In genomic region chr9:71165061-71165460, GRCm38 (mm10) we compare ENCODE assay signal across 15 mouse cellular contexts. TPM values are rescaled to one million over a fixed set of nuclear protein-coding genes. Genes with fewer than 3 reads are reported as not detected.
DNase-seq lines count a peak whose midpoint lies in the region; ATAC-seq and TF ChIP-seq lines count a peak whose summit lies in the region.
"Had no signal": no experiment of that assay in that cellular context is flagged by ENCODE, and none has a peak within 500 bp of the region (broad histone marks: within the 10 kb centered on the region; RNA-seq: fewer than 3 reads in every experiment).

No protein-coding gene starts in this region.

- no peak overlapping the region for H3K4me3 ChIP-seq in lung, postnatal 0 days (ENCODE audit: low read depth, low read length)
- no peak overlapping the region; a peak in 1 of 4 replicates for H3K4me3 ChIP-seq in liver, embryonic 14.5 days (ENCODE audit: insufficient read depth in 1 of 2, low read depth in 2 of 2, low read length in 2 of 2)
- H3K4me3 ChIP-seq: gastrocnemius, adult 2 months; hindbrain, embryonic 13.5 days; kidney, embryonic 15.5 days; midbrain, embryonic 10.5 days had no signal

- no peaks in the 10 kb centered on the region for H3K9me3 ChIP-seq in lung, postnatal 0 days (ENCODE audit: low read length)
- H3K9me3 ChIP-seq in liver, embryonic 14.5 days (ENCODE audit: control insufficient read depth, low read length): no peaks in the 10 kb centered on the region
- H3K9me3 ChIP-seq: hindbrain, embryonic 13.5 days; kidney, embryonic 15.5 days; midbrain, embryonic 10.5 days had no signal

- H3K9ac ChIP-seq in lung, postnatal 0 days (replicated peaks; ENCODE audit: low read depth): no peak overlapping the region
- peak overlapping the region; percentile 85 for H3K9ac ChIP-seq in liver, embryonic 14.5 days (replicated peaks)
- H3K9ac ChIP-seq: hindbrain, embryonic 13.5 days; kidney, embryonic 15.5 days had no signal

- DNase-seq in lung, postnatal 0 days (ENCODE audit: low spot score): peak; percentile 30
- DNase-seq in lung, postnatal 14 days: no peak
- DNase-seq in MEL-GATA-1-ER (ENCODE audit: extremely low read depth, low read depth): peak; percentile 75
- DNase-seq in liver, embryonic 14.5 days (ENCODE audit: low read depth in 3 of 3, low spot score in 3 of 3): no peak
- DNase-seq in splenic B cell, adult 2 months (ENCODE audit: low read depth, low spot score): peak; percentile 25
- no peak for DNase-seq in adrenal gland, adult 2 months
- DNase-seq: cerebellum, postnatal 14 days; gastrocnemius, adult 2 months; lung, adult 2 months had no signal

- H3K36me3 ChIP-seq in lung, postnatal 0 days (ENCODE audit: insufficient read depth, low read length): no peaks in the 10 kb centered on the region
- H3K36me3 ChIP-seq in liver, embryonic 14.5 days (replicated peaks; ENCODE audit: control insufficient read depth, insufficient read depth, low read depth): no peaks in the 10 kb centered on the region
- no peaks in the 10 kb centered on the region for H3K36me3 ChIP-seq in splenic B cell, adult 2 months (ENCODE audit: control insufficient read depth, insufficient read depth, low read length, poor library complexity, severe bottlenecking)
- H3K36me3 ChIP-seq: hindbrain, embryonic 13.5 days; kidney, embryonic 15.5 days; midbrain, embryonic 10.5 days had no signal

- 67% methylated on average over 6 of the region's 6 CpGs for WGBS in lung, postnatal 0 days
- WGBS in liver, embryonic 14.5 days (ENCODE audit: insufficient replicate concordance): 34% methylated on average over 6 of the region's 6 CpGs

- no peak for TF ChIP-seq EP300 in lung, postnatal 0 days (IDR thresholded peaks at IDR 0.05)
- no peak for TF ChIP-seq EP300 in liver, embryonic 14.5 days (IDR thresholded peaks at IDR 0.05; ENCODE audit: low read depth)

- H3K27me3 ChIP-seq in lung, postnatal 0 days (replicated peaks; ENCODE audit: insufficient read depth, low read length): no peaks in the 10 kb centered on the region
- no peaks in the 10 kb centered on the region for H3K27me3 ChIP-seq in liver, embryonic 14.5 days (ENCODE audit: control insufficient read depth, insufficient read depth, low read length)
- H3K27me3 ChIP-seq in splenic B cell, adult 2 months (ENCODE audit: control insufficient read depth, insufficient read depth, low read length, poor library complexity, severe bottlenecking): no peaks in the 10 kb centered on the region
- H3K27me3 ChIP-seq: hindbrain, embryonic 13.5 days; kidney, embryonic 15.5 days had no signal

- H3K4me2 ChIP-seq in lung, postnatal 0 days (replicated peaks; ENCODE audit: low read depth, low read length): no peak overlapping the region
- peak overlapping the region; percentile 86 for H3K4me2 ChIP-seq in liver, embryonic 14.5 days (ENCODE audit: low read depth)
- H3K4me2 ChIP-seq: heart, embryonic 11.5 days; hindbrain, embryonic 13.5 days; kidney, embryonic 15.5 days had no signal

- no peak overlapping the region for H3K27ac ChIP-seq in lung, postnatal 0 days (ENCODE audit: low read length)
- H3K27ac ChIP-seq in liver, embryonic 14.5 days: peak overlapping the region; percentile 100
- H3K27ac ChIP-seq: gastrocnemius, adult 2 months; hindbrain, embryonic 13.5 days; kidney, embryonic 15.5 days; midbrain, embryonic 10.5 days had no signal

- no peak for ATAC-seq in lung, postnatal 0 days
- no peak for ATAC-seq in liver, embryonic 14.5 days (ENCODE audit: insufficient read depth)
- ATAC-seq in cerebellum, adult (ENCODE audit: insufficient number of reproducible peaks, low FRiP score, low TSS enrichment): no peak
- ATAC-seq: forebrain, embryonic 14.5 days had no signal

- no peak for TF ChIP-seq CTCF in lung, postnatal 0 days (IDR thresholded peaks at IDR 0.05)
- no peak for TF ChIP-seq CTCF in liver, embryonic 14.5 days (IDR thresholded peaks at IDR 0.05; ENCODE audit: low read depth)

- peaks cover 3% of the 10 kb centered on the region; the same call in 1 of the 2 replicates for H3K4me1 ChIP-seq in lung, postnatal 0 days (ENCODE audit: insufficient read depth, low read depth, low read length)
- peaks cover 78 to 80% of the 10 kb centered on the region in 2 experiments for H3K4me1 ChIP-seq in liver, embryonic 14.5 days (replicated peaks; ENCODE audit: control insufficient read depth in 2 of 2, insufficient read depth in 2 of 2, low read length in 1 of 2)

RNA-seq across cellular contexts. Expression of gene Aqp9, which starts 3.4 kb away (rescaled TPM):
- 0.37 and 0.78 TPM in 2 replicates for polyA plus RNA-seq in lung, postnatal 0 days (2015; fragmentation: Nextera tagmentation; extraction: Ambion mirVana)
- 3.5 and 4.1 TPM in 2 replicates for polyA plus RNA-seq in liver, embryonic 14.5 days (2012; rRNA removed)
- polyA plus RNA-seq in liver, embryonic 14.5 days (2014; fragmentation: Nextera tagmentation; extraction: Ambion mirVana): 8.6 and 9.0 TPM in 2 replicates
- 1 to 10 TPM in 1 of 2 experiments, under 1 TPM in 1; 0.28 to 1.1 TPM for total RNA-seq in adrenal gland, adult 2 months (2021)
- polyA plus RNA-seq in adrenal gland, adult 2 months (2012; rRNA removed): 0.27 and 0.51 TPM in 2 replicates
- total RNA-seq: gastrocnemius, adult 2 months had no signal

RNA-seq across cellular contexts. Expression of gene Aldh1a2, which starts 50.5 kb away (rescaled TPM):
- 27.8 and 31.8 TPM in 2 replicates for polyA plus RNA-seq in lung, postnatal 0 days (2015; fragmentation: Nextera tagmentation; extraction: Ambion mirVana)
- 0.47 and 0.58 TPM in 2 replicates for polyA plus RNA-seq in liver, embryonic 14.5 days (2012; rRNA removed)
- polyA plus RNA-seq in liver, embryonic 14.5 days (2014; fragmentation: Nextera tagmentation; extraction: Ambion mirVana): 0.79 and 1.3 TPM in 2 replicates
- total RNA-seq in adrenal gland, adult 2 months (2021): 10 to 100 TPM; 65.6 to 92.9 TPM
- polyA plus RNA-seq in adrenal gland, adult 2 months (2012; rRNA removed): 17.9 and 19.1 TPM in 2 replicates

Comparison
In these comparisons a context has a peak if more than half of its experiments do, and no peak if none do; other contexts are left out.
1. DNase-seq: peak in lung, postnatal 0 days (single experiment), MEL-GATA-1-ER (single experiment) and splenic B cell, adult 2 months (single experiment); none in lung, postnatal 14 days (single experiment), liver, embryonic 14.5 days (0 of 3) and adrenal gland, adult 2 months (single experiment).